Mouse (Mus musculus) heart, postnatal 0 days (tissue): ENCODE data around the gene Trmt1.

ENCODE experiments used
- CTCF ChIP-seq: IDR thresholded peaks from 2 replicates; pipeline ENCODE4 v1.5.1; 2016; ENCODE audit warnings: antibody characterized with exemption, control low read depth, low read depth
- EP300 ChIP-seq: IDR thresholded peaks from 2 replicates; pipeline ENCODE4 v1.6.1; 2016; ENCODE audit warnings: antibody characterized with exemption, low read depth

DNA sequence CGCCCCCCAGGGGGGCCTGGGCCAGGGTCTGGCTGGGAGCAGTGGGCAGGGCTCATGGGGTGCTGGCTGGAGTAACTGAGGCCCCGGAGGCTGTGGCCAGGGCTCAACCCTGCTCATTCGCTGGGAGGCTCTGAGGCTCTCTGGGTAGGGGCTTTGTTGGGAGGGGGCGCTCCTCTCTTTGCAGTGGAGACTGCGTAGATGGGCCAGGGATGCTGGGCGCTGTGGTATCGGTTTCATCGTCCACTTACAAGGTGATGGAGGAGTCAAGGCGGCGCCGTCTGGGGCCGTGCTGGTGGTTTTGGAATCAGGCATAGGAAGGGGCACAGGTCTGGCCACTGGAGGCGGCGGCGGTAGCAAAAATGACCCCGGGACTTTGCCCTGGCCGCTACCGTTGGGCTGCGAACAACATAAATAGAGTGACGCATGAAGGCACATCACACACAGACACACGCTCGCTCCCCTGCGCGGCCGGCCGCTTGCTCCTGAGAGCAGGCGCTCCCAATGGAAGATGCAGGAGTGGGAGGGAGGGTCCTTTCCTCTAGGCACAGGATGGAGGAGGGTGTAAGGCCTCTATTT lies 29.9 kb downstream of the Trmt1 start:
- no peak for TF ChIP-seq CTCF
- TF ChIP-seq EP300, result no peak
